Mouse (Mus musculus): ENCODE results near the gene Cenpu. TPM values are rescaled to one million over a fixed set of nuclear protein-coding genes. Genes with fewer than 3 reads are reported as not detected.
A peak's percentile ranks its signal among the peaks of the same experiment; 100 is the strongest.

The Cenpu gene
- total RNA-seq (2021), result 1 to 10 TPM; 1.1 to 1.8 TPM

DNA sequence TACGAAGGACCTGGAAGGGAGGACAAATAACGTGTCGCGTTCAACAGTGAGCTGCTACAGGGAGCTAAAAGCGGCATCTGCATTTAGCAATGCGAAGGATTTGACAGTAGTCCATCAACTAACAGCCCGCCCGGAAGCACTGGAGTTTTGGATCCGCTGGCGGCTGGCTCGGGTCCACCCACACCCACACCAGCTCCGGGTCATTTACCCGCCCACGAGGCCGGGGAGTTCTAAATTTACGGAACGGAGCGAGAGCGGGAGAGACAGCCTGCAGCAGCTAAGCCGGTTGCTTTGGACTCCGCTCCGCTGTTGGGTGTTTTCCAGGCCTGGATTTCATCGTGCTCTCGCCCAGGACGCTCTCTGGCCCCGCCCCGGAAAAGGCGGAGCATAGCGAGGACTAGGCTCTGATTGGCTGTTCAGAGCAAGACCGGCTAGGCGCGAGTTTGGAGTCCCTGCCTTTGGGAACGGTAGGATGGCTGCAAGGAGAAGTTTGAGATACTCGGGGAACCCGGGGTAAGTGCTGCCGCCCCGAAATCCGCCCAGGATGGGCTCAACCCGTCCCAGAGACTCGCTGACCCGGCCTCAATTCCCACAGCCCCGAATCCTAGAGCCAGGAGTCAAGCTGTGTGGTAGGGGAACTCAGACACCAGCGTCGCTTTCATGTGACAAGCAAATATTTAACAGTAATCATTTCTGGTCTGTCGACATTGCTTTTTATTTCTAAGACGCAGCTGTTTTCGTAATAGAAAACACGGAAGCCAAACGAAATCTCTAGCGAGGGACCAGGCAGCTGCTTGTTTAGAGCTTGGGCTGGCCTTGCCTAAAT lies at the start of gene Cenpu:
Gene Cenpu, plus strand, starts transcription at position 414 of the 826 bp plus-strand sequence.
- DNase-seq, result peak; percentile 100
- intact Hi-C loops (cut with DNase I), result loop anchor here (10.0 kb wide), 1 partner anchor 393 kb away; no protein-coding TSS in a partner anchor

DNA sequence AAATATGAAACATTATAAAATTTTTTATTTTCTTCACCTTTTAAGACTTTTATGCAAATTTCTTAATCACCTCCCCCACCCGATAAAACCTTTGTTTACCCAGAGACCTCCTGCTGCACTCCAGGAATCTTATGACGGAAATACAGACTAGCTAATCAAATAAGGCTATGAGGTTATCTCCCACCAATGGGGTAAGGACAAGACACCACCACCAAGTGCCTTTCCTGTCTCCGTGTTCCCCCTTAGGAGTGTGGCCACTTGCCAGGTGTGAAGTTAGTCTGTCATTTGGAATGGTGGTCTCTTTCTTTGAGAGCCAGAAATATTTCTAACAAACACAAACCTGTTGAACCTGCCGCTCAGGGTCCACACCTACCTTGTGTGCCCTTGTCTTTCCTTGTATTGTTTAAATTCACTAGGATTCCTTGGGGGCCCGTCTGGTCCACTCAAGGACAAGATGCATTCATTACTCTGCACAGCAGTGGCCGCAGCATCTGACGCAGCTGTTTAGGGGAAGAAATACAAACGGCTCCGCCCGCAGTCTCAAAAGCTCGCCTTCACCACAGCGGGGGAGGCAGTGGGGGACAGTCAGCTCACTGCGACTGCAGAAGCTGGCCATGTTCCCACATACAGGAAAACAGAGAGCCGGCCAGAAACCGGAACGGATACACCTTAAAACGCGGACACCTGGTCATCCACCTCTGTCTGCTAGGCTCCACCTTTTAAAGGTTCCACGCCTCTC lies 49.3 kb upstream of the Cenpu start:
- no peak for DNase-seq
- intact Hi-C loops (cut with DNase I), result no loop called here

DNA sequence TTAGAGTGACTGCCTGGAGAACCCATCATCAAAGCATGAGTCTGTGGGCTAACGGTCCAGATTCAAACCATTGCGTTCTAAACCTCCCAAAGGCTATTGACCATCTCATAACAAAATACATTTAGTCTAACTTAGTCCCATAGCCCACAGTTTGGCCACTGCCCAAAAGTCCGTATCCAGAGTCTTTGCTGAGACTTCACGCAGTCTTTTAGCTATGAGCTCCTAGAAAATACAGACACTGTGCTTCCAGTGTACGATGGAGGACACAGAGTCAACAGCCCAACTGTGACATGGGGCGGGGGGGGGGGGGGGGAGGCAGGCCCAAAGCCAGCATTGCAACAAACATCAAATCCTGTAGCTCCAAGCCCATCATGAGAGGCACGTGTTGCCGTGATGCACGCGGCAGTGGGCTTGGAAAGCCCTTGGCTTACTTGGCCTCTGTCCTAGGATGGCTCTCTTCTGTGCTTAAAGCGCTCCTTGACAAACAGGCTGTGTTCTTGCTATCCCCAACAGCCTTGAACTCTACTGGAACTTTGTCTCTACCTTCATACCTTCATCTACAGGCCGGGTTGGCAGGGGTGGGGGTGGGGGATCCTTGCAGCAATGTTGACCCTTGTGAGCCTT lies 48.6 kb upstream of the Cenpu start:
- intact Hi-C loops (cut with DNase I), result no loop called here
- DNase-seq, result no peak

DNA sequence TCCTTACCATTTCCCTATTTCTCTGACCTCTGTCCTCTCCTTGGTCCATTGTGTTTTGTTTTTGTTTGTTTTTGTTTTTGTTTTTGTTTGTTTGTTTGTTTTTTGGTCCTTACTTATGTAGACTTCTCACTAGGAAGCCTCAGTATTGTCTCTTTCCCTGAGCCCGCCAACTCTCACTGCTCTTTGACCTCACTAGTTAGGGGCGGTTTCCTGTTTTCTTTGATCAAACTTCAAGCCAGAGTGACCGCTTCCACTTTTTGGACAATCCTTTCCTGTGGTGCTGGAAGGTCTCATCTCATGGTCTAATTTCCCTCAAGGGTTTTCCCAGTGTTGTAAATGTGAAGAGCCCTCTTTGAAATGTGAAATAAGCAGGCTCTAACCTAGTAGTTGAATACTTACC lies 47.6 kb upstream of the Cenpu start:
- intact Hi-C loops (cut with DNase I), result no loop called here
- DNase-seq, result no peak

DNA sequence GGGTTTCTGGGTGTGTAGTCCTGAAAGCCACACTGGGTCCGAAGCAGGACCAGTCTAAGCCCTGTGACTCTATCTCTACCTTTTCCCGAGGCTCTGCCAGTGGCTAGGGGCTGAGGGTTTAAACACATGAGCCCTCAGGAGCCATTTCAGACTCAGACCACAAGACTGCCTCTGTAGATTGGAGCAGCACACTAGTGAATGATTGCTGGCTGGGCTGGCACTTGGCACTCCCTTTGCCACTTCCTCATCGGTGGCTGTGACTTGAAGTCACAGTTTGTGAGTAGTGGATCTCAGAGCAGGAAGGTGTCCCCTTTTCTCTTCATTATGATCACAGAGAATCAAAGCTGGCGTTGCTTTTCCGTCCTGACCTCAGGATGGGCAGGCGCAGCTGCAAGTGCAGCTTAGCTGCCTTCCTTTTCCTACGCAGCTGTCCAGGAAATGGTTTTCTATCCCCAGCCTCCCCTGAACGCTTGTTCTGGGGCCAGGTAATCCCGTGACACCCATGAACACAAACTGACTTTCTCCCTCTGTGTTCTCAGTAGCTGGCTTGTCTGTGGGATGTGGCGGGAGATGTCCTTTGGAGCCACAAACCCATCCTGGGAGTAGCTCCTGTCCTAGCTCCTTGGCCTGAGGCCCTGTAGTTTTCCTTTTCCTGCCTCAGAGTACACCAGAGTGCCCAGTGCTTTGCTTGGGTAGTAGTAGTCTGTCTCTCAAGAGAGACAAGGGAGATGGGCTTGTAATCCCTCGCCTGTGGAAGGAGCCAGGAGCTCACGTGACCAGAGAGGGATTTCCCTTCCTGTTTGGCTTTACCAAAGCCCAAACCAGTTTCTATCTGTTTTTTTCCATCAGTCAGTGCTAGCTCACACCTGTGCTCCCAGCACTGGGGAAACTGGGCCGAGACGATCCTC lies 43.1 kb upstream of the Cenpu start:
- intact Hi-C loops (cut with DNase I), result no loop called here
- DNase-seq, result no peak

DNA sequence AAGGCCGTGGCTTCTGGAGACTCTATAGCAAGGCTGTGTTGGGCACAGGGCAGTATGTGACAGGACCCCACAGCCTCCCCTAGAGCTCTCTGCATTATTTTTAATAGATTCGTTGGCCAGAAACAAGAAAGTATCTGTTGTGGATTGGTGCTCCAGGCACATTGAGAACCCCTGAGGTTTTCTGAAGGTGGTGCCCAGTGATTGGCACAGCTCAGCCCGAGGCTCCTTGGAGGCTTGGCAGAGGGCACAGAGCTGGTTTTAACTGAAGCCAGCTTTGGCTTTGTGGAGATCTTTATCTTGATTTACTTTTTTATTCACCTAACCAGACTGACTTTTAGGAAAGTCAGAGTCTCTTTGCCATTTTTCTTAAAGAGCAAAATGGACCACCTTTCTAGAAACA lies 42.4 kb upstream of the Cenpu start:
- intact Hi-C loops (cut with DNase I), result no loop called here
- no peak for DNase-seq

DNA sequence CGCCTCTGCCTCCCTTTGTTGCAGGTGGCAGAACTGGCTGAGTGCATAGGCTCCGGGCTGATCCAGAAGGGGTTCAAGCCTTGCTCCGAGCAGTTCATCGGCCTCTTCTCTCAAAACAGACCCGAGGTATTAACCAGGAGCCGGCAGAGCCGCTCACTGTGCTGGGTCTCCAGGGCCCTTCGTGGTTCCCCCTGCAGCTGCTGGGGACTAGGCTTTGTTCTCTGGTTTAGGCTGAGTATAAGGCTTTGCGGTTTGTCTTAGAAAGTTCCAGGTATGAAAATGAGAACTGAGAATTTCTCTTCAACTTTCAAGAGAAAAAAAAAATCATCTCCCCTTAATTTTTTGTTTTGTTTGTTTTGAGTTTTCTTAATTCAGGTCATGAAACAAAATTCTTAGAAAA lies 40.5 kb upstream of the Cenpu start:
- intact Hi-C loops (cut with DNase I), result no loop called here
- no peak for DNase-seq

DNA sequence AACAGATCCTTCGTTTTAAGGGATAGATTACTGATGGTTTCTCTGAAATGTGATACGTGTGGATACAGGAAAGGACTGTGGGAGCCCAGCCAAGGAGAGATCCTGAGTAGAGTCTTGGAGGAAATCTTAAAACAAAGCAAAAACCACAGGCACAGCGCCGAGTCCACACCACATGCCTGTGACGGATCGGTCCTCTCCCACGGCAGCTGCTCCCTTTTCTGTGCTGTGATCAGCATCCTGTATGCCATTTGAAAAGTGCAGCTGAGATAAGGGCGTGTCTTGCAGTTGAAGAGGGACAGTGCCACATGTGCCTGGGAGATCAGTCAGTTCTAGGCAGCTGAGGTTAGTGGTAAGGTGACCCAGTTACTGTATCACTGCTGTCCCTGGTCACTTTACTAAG lies 39.3 kb upstream of the Cenpu start:
- DNase-seq, result no peak
- intact Hi-C loops (cut with DNase I), result loop anchor here (2.0 kb wide), 1 partner anchor 42 kb away; the partner anchor contains the start of gene Acsl1

DNA sequence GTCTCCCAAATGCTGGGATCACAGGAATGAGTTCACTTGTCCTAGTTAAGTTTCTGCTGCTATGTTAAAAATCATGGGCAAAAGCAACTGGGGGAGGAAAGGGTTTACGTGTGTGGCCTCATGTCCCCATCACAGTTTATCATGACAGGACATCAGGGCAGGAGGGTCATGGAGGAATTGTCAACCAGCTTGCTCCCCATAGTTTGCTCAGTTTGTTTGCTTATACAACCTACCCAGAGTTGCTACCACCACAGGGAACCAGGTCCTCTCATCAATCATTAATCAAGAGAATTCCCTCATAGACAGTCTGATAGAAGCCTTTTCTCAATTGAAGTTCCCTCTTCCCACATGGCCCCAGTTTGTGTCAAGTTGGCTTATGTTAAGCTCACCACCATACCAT lies 37.8 kb upstream of the Cenpu start:
- intact Hi-C loops (cut with DNase I), result no loop called here
- DNase-seq, result no peak

DNA sequence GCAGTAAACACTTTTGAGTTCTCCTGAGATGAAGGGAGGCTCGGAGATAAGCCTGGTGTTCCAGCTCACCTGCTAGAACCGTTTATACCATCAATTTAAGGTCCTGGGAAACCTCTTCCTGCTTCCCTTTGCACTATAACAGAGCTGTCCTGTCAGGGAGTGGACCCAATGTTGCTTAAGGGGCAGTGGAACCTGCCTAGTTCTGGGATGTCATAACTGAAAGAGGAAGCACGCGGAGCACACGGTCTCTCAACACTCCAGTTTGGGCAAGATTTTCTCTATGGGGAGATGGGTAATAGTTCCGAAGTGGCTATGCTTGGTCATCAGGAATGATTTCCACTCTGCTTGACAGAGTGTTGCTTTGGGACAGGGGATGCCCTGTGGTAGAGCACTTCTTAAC lies 31.2 kb upstream of the Cenpu start:
- no peak for DNase-seq
- intact Hi-C loops (cut with DNase I), result no loop called here

DNA sequence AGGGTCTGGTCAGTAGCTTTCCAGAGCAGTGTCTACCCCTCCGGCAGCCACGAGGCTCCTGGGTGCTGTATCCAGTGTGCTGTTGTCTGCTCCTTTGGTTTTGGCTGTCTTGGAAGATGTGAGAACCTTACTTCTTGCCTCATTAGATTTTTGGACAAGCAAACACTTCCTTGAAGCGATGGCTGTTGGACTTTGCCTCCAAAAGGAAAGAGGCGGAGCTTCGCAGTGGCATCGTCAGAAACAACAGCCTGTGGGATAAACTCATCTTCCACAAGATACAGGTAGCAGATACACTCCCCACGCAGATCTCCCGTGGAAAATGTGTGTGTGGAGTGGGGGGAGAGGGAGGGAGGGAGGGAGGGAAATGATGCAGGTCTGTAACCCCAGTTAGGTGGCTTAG lies 25.7 kb upstream of the Cenpu start:
- no peak for DNase-seq
- intact Hi-C loops (cut with DNase I), result no loop called here

DNA sequence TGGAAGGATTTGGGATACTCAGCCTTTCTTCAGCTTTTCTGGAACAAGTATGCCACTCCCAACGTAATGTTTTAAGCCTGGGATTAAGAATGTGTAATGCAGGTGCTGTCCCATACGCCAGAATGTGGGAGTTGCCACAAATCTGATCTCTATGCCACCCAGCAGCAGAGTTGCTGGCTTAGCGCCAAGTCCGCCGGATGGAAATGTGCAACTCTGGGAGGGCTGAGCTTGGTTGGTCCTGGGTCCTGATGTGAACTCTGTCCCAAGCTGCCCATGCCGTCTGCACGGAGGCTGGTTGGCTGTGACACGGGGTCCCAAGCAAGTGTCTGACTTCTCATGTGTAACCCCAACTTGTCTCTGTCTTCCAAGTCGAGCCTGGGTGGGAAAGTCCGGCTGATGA lies 25.0 kb upstream of the Cenpu start:
- intact Hi-C loops (cut with DNase I), result no loop called here
- DNase-seq, result no peak

DNA sequence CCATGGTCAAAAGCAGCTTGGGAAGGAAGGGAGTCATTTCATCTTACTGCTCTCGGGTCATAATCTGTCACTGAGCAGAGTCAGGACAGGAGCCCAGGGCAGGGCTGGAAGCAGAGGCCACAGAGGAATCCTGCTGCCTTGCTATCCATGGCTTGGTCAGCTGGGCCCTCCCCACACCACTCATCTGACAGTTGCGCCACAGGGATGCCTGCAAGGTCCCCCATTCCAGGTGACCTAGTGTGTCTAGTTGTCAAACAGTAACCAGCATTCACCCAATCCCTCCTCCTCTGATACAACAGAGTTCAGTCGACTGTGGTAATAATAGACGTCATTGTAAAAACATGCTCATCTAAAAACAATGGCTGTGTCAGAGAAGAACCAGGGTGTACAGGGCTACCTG lies 22.3 kb upstream of the Cenpu start:
- intact Hi-C loops (cut with DNase I), result no loop called here
- no peak for DNase-seq

DNA sequence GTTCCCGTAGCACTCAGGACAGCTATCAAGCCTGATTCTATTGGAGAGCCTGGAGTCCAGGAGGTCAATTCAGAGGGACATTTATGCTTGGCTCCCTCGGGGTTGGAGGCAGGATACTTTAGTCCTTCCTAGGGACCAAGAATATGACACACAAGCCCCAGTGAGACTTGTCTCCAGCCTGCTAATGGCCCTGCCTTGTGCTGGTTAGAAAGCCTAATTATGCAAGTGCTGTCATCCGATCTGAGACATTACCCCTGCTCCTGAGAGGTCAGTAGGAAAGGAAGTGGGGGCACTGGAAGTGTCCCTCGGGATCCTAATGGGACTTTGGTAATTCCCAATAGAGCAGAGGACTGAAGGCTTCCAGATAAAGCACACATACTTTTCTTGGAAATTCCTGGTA lies 21.3 kb upstream of the Cenpu start:
- DNase-seq, result no peak
- intact Hi-C loops (cut with DNase I), result no loop called here

DNA sequence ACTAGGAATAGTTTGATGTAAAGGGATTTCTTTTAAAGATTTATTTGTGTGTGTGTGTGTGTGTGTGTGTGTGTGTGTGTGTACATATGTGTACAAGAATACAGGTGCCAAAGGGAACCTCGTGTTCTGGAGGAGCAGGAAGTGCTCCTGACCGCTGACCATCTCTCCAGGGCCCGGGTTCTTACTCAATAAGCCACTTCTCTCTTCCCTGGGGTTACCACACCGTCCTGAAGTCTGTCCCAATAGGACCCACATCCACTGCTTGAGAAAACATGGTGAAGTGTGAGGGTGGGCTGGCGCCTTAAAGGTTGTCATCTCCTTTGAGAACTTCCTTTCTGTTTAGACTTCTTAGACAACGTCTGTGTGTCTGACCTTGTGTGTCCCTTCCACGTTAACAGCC lies 17.9 kb upstream of the Cenpu start:
- intact Hi-C loops (cut with DNase I), result no loop called here
- no peak for DNase-seq

DNA sequence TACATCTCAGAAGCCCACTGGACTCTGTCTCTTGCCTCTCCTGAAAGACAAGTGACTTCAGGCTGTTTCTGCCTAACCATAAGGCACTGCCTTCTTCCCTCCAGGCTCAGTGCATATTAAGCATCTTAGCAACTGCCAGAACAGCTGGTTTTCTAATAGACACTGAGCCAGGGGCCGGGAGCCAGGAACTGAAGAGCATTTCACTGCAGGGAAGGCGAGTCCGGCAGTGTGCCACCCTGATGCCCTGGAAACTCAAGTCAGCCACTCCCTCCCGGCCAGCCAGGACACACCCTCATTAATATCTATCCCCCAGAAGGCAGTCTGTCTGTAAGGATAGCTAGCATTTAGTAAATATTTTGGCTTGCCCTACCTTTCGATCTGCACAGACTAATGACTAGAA lies 12.1 kb upstream of the Cenpu start:
- intact Hi-C loops (cut with DNase I), result loop anchor here (10.0 kb wide), 1 partner anchor 355 kb away; no protein-coding TSS in a partner anchor
- DNase-seq, result peak; percentile 62 to 63

DNA sequence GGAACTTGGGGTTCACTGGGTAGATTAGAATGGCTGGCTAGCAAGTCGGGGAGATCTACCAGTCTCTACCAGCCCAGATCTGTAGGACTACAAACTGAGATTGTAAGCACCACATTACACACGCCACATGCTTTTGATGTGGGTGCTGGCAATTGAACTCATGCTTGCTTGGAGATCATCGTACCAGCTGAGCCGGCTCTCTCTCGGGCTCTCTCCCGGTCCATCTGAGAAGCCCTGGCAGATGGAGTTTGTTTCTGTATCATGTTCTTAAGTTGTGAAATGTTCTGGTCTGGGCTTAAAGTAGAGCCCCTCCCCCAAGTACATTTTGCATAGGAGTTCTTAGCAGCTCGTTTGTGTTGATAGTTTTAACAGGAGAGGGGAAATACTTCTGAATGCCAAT lies 8.6 kb upstream of the Cenpu start:
- intact Hi-C loops (cut with DNase I), result loop anchor here (10.0 kb wide), 1 partner anchor 358 kb away; no protein-coding TSS in a partner anchor

DNA sequence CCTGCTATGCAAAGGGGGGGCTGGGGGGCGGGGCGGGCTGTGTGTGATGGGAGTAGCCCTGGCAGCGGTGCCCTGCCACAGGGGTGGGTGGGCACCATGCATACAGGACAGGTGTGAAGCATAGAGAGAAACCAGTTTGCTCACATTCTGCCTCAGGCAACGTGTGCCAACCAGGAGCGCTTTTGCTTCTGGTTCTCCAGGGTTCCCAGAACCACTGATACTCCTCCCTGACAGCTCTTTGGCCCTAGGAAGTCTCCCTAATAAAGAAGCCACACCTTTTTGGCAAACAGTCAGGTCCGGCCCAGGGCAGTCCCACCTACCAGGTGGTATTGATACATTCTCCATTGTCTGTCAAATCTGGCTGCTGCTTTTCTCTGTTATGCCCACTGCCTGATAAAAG lies 8.2 kb upstream of the Cenpu start:
- intact Hi-C loops (cut with DNase I), result loop anchor here (10.0 kb wide), 1 partner anchor 359 kb away; no protein-coding TSS in a partner anchor
- DNase-seq, result no peak

More for the DNA sequence above, 8.6 kb upstream of the Cenpu start:
- DNase-seq, result no peak

DNA sequence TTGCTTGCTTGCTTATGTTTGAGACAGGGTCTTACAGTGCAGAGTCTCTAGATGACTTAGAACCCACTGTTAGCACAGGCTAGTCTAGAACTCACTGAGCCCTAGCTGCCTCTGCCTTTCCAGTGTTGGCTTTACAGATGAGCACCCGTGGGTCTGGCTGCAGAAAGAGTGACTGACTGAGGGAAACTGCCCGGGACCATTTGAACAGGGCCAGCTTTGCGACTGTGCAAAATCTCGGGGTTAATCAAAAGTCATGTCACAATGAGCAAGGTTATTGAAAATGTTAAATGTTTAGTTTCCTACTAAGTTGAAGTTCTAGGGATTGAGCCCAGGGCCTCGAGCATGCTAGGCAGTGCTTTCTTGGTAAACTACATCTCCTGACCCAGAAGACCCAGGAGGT lies 6.0 kb upstream of the Cenpu start:
- no peak for DNase-seq
- intact Hi-C loops (cut with DNase I), result loop anchor here (2.0 to 10.0 kb wide), 3 partner anchors 74 to 361 kb away; partner anchors contain the start of gene Acsl1

Data from heart, postnatal 36 days (tissue).